Mouse (Mus musculus) frontal cortex, postnatal 14 days (tissue): ENCODE data around the gene Cant1.

ENCODE experiments used
- DNase-seq, 2 experiments: peaks; one replicate each; pipeline ENCODE4 v3.0.0; 2022; ENCODE audit warnings: low spot score in 2 of 2

The Cant1 gene

DNA sequence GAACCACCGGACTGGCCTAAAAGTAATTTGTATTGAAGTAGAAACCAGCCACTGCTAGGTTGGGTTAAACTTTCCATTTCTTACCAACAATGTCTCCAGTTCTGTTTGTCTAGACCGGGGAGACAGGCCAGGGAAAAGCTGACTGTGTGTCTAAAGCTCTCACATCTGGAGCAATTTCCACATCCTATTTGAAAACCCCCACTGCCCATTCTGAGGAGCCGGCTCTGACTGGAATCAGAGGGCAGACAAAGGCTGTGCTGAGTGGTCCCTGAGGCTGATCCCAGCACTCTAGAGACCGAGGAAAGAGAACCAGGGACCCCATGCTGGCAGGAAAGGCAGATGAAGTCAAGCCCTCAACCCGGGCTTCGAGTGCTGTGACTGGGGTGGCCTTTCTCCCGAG, 46.2 kb downstream of the Cant1 start:
- DNase-seq, result no peak

DNA sequence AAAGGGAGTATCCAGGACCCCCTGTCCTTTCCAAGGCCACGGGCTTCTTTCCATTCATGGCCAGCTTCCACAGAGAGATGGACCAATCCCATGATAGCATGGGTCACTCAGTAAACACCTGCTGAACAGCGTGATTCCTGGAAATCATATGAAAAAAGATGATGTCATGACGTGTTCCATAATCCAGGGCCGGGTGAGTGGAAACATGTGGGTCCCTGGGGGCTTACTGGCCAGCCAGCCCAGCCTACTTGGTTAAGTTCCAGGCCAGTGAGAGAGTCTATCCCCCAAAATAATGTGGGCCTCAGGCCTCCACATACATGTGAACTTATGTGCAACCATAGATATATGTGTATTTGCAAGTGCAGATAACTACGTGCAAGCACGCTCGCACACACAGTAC, 47.0 kb downstream of the Cant1 start:
- DNase-seq, result no peak

DNA sequence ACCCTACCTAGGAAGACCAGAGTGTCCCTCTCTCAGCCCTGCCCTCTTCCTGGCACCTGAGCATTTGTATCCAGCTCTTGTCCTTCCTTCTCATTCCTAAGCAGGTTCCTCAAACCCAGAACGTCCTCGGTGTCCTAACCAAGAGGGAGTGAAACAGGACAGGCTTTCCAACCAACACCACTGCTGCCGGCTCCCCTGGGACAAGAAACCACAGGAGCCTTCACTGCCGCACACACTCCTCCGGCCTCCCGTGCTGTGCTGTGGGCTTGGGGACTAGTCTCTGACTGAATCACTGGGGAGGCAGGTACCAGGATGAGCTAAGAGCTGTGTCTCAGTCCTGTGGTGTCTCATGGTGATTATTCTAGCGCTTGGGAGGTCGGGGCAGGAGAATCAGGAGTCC, 49.2 kb downstream of the Cant1 start:
- DNase-seq, result no peak

GRCm38 (mm10) chr11:118369251-118369650, 49.6 kb downstream of the Cant1 start:
- DNase-seq, result no peak

- no peak for DNase-seq
Observed at GRCm38 (mm10) chr11:118368330-118368729, 50.6 kb downstream of the Cant1 start.

GRCm38 (mm10) chr11:118366559-118366958, 52.3 kb downstream of the Cant1 start:
- DNase-seq, result no peak

GRCm38 (mm10) chr11:118366108-118366507, 52.8 kb downstream of the Cant1 start:
- no peak for DNase-seq

- DNase-seq, result no peak
Observed at GRCm38 (mm10) chr11:118365171-118365570, 53.7 kb downstream of the Cant1 start.

GRCm38 (mm10) chr11:118364021-118364420, 54.9 kb downstream of the Cant1 start:
- no peak for DNase-seq

DNA sequence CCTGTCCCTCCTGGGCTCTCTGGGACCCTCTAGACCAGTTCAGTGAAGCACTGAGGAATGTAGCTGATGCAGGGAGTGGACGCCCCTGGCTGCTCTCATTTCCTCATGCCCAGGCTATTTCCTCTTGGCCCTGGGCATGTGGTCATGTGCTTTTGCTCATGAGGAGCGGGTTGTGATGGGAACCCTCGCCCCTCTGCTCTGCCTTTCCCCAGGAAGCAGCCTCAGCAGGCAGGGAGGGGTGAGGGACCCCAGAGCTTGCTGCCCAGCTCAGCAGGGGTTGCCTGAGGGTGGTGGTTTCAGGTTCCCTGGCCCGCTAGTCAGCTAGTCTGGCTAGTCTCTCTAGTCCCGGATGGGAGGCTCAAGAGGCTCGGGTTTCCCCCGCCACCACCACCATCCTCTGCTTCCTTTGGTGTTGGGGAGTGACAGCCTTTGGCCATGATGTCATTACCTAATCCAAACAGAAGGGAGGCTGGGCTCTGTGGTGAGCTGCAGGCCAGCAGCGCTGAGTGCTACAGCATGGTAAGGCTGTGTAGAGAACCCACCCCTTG, 55.8 kb downstream of the Cant1 start:
- no peak for DNase-seq

GRCm38 (mm10) chr11:118362501-118362900, 56.4 kb downstream of the Cant1 start:
- no peak for DNase-seq

- DNase-seq, result no peak
Observed at GRCm38 (mm10) chr11:118360907-118361341, 58.0 kb downstream of the Cant1 start.

GRCm38 (mm10) chr11:118360491-118360890, 58.4 kb downstream of the Cant1 start:
- DNase-seq, result no peak
